Mouse (Mus musculus): Measurements from ENCODE around the gene Egln2. TPM values are rescaled to one million over a fixed set of nuclear protein-coding genes. Genes with fewer than 3 reads are reported as not detected.

Gene Egln2
- polyA plus RNA-seq, 1 experiment from 2014 or later: 48.1 TPM

- Histone ChIP-seq H3K9ac (no peak overlapping the region), H3K27me3 (replicated peaks) (no peaks in the 10 kb centered on the region), H3K4me2 (no peak overlapping the region), H3K36me3 (peaks cover 72% of the 10 kb centered on the region), H3K4me1 (peaks cover 55% of the 10 kb centered on the region), H3K4me3 (no peak overlapping the region), H3K27ac (replicated peaks) (no peak overlapping the region; the same call in 1 of the 2 replicates), H3K9me3 (no peaks in the 10 kb centered on the region)
- WGBS: 85% methylated on average over 3 of the region's 3 CpGs
- no peak for ATAC-seq (ENCODE audit: extremely low read depth, insufficient number of reproducible peaks, low FRiP score, low TSS enrichment)
Measured at GRCm38 (mm10) chr7:27160921-27161320, 5.7 kb downstream of the Egln2 start.

- Histone ChIP-seq H3K36me3 (peaks cover 72% of the 10 kb centered on the region), H3K27me3 (replicated peaks) (no peaks in the 10 kb centered on the region), H3K4me2 (no peak overlapping the region), H3K4me1 (peaks cover 46% of the 10 kb centered on the region), H3K27ac (replicated peaks) (no peak overlapping the region), H3K4me3 (no peak overlapping the region), H3K9ac (no peak overlapping the region), H3K9me3 (no peaks in the 10 kb centered on the region)
- 16% methylated on average over 8 of the region's 8 CpGs for WGBS
- peak; percentile 72 for ATAC-seq (ENCODE audit: extremely low read depth, insufficient number of reproducible peaks, low FRiP score, low TSS enrichment)
Measured at GRCm38 (mm10) chr7:27159882-27160281, 6.7 kb downstream of the Egln2 start.

- Histone ChIP-seq H3K9ac (no peak overlapping the region), H3K27me3 (replicated peaks) (no peaks in the 10 kb centered on the region), H3K4me2 (no peak overlapping the region), H3K27ac (replicated peaks) (no peak overlapping the region), H3K36me3 (peaks cover 66% of the 10 kb centered on the region), H3K9me3 (no peaks in the 10 kb centered on the region), H3K4me1 (peaks cover 40% of the 10 kb centered on the region), H3K4me3 (no peak overlapping the region)
- 93% methylated on average over 6 of the region's 6 CpGs for WGBS
- no peak for ATAC-seq (ENCODE audit: extremely low read depth, insufficient number of reproducible peaks, low FRiP score, low TSS enrichment)
Measured at GRCm38 (mm10) chr7:27159256-27159655, 7.3 kb downstream of the Egln2 start.

DNA sequence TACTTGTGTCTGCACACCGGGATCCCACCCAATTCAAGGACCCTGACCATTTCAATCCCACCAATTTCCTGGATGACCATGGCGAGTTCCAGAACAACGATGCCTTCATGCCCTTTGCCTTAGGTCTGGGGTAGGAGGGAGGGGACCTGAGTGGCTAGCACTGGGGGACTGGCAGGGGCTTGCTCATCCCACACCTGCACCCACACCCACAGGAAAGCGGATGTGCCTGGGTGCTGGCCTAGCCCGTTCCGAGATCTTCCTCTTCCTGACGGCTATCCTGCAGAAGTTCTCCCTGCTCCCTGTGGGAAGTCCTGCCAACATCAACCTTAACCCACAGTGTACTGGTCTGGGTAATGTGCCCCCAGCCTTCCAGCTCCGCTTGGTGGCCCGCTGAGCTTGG lies 8.4 kb downstream of the Egln2 start:
- WGBS: 90% methylated on average over 9 of the region's 9 CpGs
- H3K36me3 ChIP-seq: peaks cover 55% of the 10 kb centered on the region
- no peak overlapping the region for H3K4me2 ChIP-seq
- no peak overlapping the region for H3K4me3 ChIP-seq
- H3K9me3 ChIP-seq: no peaks in the 10 kb centered on the region
- H3K4me1 ChIP-seq: peaks cover 32% of the 10 kb centered on the region
- H3K9ac ChIP-seq: no peak overlapping the region
- no peak overlapping the region for H3K27ac ChIP-seq (replicated peaks)
- no peaks in the 10 kb centered on the region for H3K27me3 ChIP-seq (replicated peaks)
- ATAC-seq (ENCODE audit: extremely low read depth, insufficient number of reproducible peaks, low FRiP score, low TSS enrichment): no peak

DNA sequence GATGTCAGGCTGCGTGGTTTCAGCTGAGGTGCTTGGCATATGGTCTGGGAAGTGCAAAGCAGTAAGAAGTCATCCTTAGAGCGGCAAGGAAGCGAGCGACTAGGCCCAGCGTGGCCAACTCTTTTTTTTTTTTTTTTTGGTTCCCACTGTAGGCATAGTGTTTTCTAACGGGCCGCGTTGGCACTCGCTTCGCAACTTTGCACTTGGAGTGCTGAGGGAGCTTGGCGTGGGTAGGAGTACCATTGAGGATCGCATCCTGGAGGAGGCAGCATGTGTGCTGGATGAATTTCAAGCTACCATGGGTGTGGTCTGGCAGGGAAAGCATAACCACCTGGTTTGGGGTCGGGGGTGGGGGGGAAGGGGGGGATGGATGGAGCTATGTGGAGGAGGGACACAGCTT lies 10.6 kb downstream of the Egln2 start:
- 77% methylated on average over 13 of the region's 13 CpGs for WGBS
- no peaks in the 10 kb centered on the region for H3K27me3 ChIP-seq (replicated peaks)
- no peak overlapping the region for H3K9ac ChIP-seq
- H3K27ac ChIP-seq (replicated peaks): no peak overlapping the region
- peaks cover 12% of the 10 kb centered on the region for H3K4me1 ChIP-seq
- peaks cover 35% of the 10 kb centered on the region for H3K36me3 ChIP-seq
- no peak overlapping the region for H3K4me2 ChIP-seq
- no peak overlapping the region for H3K4me3 ChIP-seq
- ATAC-seq (ENCODE audit: extremely low read depth, insufficient number of reproducible peaks, low FRiP score, low TSS enrichment): no peak
- H3K9me3 ChIP-seq: no peaks in the 10 kb centered on the region

GRCm38 (mm10) chr7:27153205-27153764 lies 13.3 kb downstream of the Egln2 start, which contains the start of gene Cyp2t4:
Gene Cyp2t4 (plus strand): TSS chr7:27153714.
- no peak within 1 kb of the TSS for H3K9ac ChIP-seq
- H3K27ac ChIP-seq (replicated peaks): no peak within 1 kb of the TSS
- WGBS: 59% methylated on average over 10 of the region's 10 CpGs
- no peaks in the 10 kb centered on the region for H3K9me3 ChIP-seq
- H3K4me3 ChIP-seq: no peak within 1 kb of the TSS
- peaks cover 17% of the 10 kb centered on the region for H3K36me3 ChIP-seq
- H3K27me3 ChIP-seq (replicated peaks): no peaks in the 10 kb centered on the region
- H3K4me2 ChIP-seq: no peak within 1 kb of the TSS
- H3K4me1 ChIP-seq: 0 out of 2 replicates have a peak, but pooled peaks cover 2% of the 10 kb centered on the region
- no peak; the same call in 1 of the 2 replicates for ATAC-seq (ENCODE audit: extremely low read depth, insufficient number of reproducible peaks, low FRiP score, low TSS enrichment)

DNA sequence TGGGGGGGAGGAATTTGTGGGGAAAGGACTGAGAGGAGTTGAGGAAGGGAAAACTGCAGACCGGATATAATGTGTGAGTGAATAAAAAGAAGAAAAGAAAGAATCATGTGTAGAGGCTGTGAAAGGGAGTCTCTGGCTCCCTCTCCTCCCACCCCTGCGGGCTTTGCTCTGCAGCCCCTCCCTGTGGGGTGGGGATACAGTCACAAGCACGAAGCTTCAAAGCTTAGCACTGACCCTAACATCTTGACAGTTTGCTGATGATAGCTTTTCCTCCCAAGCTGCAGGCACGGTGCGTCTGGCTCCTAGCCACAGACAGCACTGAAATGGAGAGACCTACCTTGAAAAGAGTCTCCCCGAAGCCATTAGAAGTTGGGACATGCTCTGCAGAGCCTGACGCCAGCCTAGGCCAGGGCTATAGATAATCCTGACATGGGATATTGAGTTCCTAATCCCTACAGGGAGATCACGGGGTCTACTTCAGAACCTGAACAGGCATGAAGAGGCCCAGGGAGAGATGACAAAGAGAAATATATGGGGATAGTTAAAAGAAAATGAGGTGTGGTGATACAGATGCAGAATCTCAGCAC lies 30.1 kb downstream of the Egln2 start:
- no peak overlapping the region for H3K9ac ChIP-seq
- H3K4me3 ChIP-seq: no peak overlapping the region
- H3K27ac ChIP-seq (replicated peaks): no peak overlapping the region
- no peak overlapping the region for H3K4me2 ChIP-seq
- 48% methylated on average over 8 of the region's 8 CpGs for WGBS
- H3K36me3 ChIP-seq: no peaks in the 10 kb centered on the region
- peaks cover 6% of the 10 kb centered on the region; the same call in 1 of the 2 replicates for H3K9me3 ChIP-seq
- peaks cover 6% of the 10 kb centered on the region for H3K4me1 ChIP-seq
- H3K27me3 ChIP-seq (replicated peaks): no peaks in the 10 kb centered on the region
- no peak for ATAC-seq (ENCODE audit: extremely low read depth, insufficient number of reproducible peaks, low FRiP score, low TSS enrichment)

DNA sequence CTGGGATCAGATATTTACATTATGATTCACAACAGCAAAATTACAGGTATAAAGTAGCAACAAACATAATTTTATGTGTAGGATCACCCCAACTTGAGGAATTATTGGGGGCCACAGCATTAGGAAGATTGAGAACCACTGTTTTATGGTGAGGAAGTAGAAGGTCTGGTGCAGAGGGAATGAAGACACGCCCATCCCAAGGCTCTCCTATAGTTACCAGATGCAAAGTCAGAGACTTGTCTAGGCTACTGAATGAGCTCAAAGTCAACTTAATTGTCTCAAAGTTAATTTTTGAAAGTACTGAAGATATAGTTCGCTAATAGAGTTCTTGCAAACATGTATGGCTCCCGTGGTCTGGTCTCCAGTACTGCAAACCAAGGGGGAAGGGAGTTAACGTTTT lies 32.8 kb downstream of the Egln2 start:
- no peaks in the 10 kb centered on the region for H3K27me3 ChIP-seq (replicated peaks)
- 73% methylated on average over 4 of the region's 4 CpGs for WGBS
- ATAC-seq (ENCODE audit: extremely low read depth, insufficient number of reproducible peaks, low FRiP score, low TSS enrichment): no peak
- H3K4me3 ChIP-seq: no peak overlapping the region
- H3K27ac ChIP-seq (replicated peaks): no peak overlapping the region
- H3K9ac ChIP-seq: no peak overlapping the region
- H3K4me1 ChIP-seq: peaks cover 6% of the 10 kb centered on the region
- H3K36me3 ChIP-seq: no peaks in the 10 kb centered on the region
- H3K9me3 ChIP-seq: 0 out of 2 replicates have a peak, but pooled peaks cover 3% of the 10 kb centered on the region
- H3K4me2 ChIP-seq: no peak overlapping the region

GRCm38 (mm10) chr7:27133156-27133555 lies 33.4 kb downstream of the Egln2 start:
- peaks cover 6% of the 10 kb centered on the region for H3K4me1 ChIP-seq
- no peak overlapping the region for H3K4me2 ChIP-seq
- no peaks in the 10 kb centered on the region for H3K36me3 ChIP-seq
- no peak overlapping the region for H3K4me3 ChIP-seq
- H3K27me3 ChIP-seq (replicated peaks): no peaks in the 10 kb centered on the region
- H3K9ac ChIP-seq: no peak overlapping the region
- H3K9me3 ChIP-seq: 0 out of 2 replicates have a peak, but pooled peaks cover 3% of the 10 kb centered on the region
- no peak overlapping the region for H3K27ac ChIP-seq (replicated peaks)
- 40% methylated on average over 12 of the region's 12 CpGs for WGBS
- no peak for ATAC-seq (ENCODE audit: extremely low read depth, insufficient number of reproducible peaks, low FRiP score, low TSS enrichment)

- no peak overlapping the region for H3K4me3 ChIP-seq
- 12% methylated on average over 10 of the region's 10 CpGs for WGBS
- H3K27me3 ChIP-seq (replicated peaks): no peaks in the 10 kb centered on the region
- H3K36me3 ChIP-seq: no peaks in the 10 kb centered on the region
- ATAC-seq (ENCODE audit: extremely low read depth, insufficient number of reproducible peaks, low FRiP score, low TSS enrichment): no peak
- no peak overlapping the region for H3K4me2 ChIP-seq
- H3K27ac ChIP-seq (replicated peaks): no peak overlapping the region
- peaks cover 6% of the 10 kb centered on the region for H3K4me1 ChIP-seq
- H3K9ac ChIP-seq: no peak overlapping the region
- H3K9me3 ChIP-seq: 0 out of 2 replicates have a peak, but pooled peaks cover 3% of the 10 kb centered on the region
Measured at GRCm38 (mm10) chr7:27132588-27132987, 34.0 kb downstream of the Egln2 start.

DNA sequence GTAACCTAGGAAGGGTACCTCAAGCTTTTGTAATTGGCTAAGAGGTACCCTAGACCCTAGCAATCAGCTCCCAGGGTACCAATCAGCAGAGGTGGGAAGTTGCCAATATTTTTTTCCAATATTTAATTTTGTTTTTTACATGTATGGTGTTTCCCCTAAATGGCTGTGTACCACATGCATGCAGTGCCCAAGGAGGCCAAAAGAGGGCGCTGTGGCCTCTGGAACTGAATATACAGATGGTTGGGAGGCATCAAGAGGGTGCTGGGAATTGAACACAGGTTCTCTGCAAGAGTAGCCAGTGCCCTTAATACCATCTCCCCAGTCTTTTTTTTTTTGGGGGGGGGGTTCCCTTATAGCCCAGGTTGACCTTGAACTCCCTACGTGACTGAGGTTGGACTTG lies 35.2 kb downstream of the Egln2 start:
- no peak overlapping the region for H3K27ac ChIP-seq (replicated peaks)
- peaks cover 6% of the 10 kb centered on the region for H3K4me1 ChIP-seq
- no peak overlapping the region for H3K9ac ChIP-seq
- H3K4me2 ChIP-seq: no peak overlapping the region
- 55% methylated on average over 2 of the region's 2 CpGs for WGBS
- no peak for ATAC-seq (ENCODE audit: extremely low read depth, insufficient number of reproducible peaks, low FRiP score, low TSS enrichment)
- H3K9me3 ChIP-seq: 0 out of 2 replicates have a peak, but pooled peaks cover 3% of the 10 kb centered on the region
- H3K4me3 ChIP-seq: no peak overlapping the region
- H3K27me3 ChIP-seq (replicated peaks): no peaks in the 10 kb centered on the region
- H3K36me3 ChIP-seq: no peaks in the 10 kb centered on the region
